In the genomic region with DNA sequence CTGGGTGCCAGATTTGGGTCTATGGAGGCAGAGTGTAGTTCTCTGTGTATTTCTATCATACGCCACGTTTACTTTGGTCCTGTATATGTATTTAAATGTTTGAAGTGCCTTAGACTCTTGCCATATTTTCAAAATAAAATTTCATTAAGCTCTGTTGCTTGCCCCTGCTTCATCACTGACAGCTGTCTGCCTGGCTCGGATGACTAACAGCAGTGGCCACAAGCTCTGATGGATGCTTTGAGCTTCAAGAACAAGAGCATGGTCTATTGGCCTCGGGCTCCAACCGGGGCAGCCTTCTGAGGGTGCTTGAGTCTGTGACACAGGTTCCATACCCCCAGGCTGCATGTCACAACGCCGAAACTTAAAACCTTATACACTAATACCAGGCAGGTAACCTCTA, we compare ENCODE assay signal across 25 mouse cellular contexts.
A peak's percentile ranks its signal among the peaks of the same experiment; 100 is the strongest.
DNase-seq lines count a peak whose midpoint lies in the region; ATAC-seq and TF ChIP-seq lines count a peak whose summit lies in the region.
"Had no signal": no experiment of that assay in that cellular context is flagged by ENCODE, and none has a peak within 500 bp of the region (broad histone marks: within the 10 kb centered on the region; RNA-seq: fewer than 3 reads in every experiment).

No protein-coding gene starts in this region.

- ATAC-seq in heart, embryonic 11.5 days (replicated peaks; ENCODE audit: insufficient number of reproducible peaks, low FRiP score, low TSS enrichment): no peak
- no peak for ATAC-seq in kidney, embryonic 14.5 days (ENCODE audit: low FRiP score, low TSS enrichment)
- ATAC-seq in limb, embryonic 14.5 days (ENCODE audit: low FRiP score, low read depth): no peak
- ATAC-seq: hindbrain, embryonic 16.5 days; midbrain, embryonic 15.5 days had no signal

- no peak for DNase-seq in heart, postnatal 36 days
- no peak for DNase-seq in kidney, adult 2 months
- no peak for DNase-seq in limb, embryonic 10.5 days (ENCODE audit: low spot score)
- DNase-seq in limb, embryonic 14.5 days (ENCODE audit: low spot score): no peak
- no peak for DNase-seq in urinary bladder, postnatal 25 days (ENCODE audit: low spot score)
- DNase-seq: adrenal gland, postnatal 36 days; cerebellum, adult 2 months; cerebellum, postnatal 14 days; gastrocnemius, postnatal 14 days; kidney, adult 8-10 months; layer of hippocampus, adult 9-11 months; liver; lung, adult 2 months; right cerebral cortex, postnatal 4 days; thymus, adult 18-20 months; thymus, postnatal 25 days had no signal

- H3K9me3 ChIP-seq in heart, embryonic 11.5 days (replicated peaks; ENCODE audit: control insufficient read depth, low read length): no peaks in the 10 kb centered on the region
- H3K9me3 ChIP-seq in kidney, embryonic 14.5 days (ENCODE audit: control insufficient read depth, low read length): no peaks in the 10 kb centered on the region
- no peaks in the 10 kb centered on the region for H3K9me3 ChIP-seq in limb, embryonic 10.5 days (replicated peaks)
- no peaks in the 10 kb centered on the region for H3K9me3 ChIP-seq in limb, embryonic 14.5 days (ENCODE audit: control insufficient read depth, low read length)
- H3K9me3 ChIP-seq: midbrain, embryonic 10.5 days; midbrain, embryonic 15.5 days; neural tube, embryonic 12.5 days had no signal

- H3K9ac ChIP-seq in heart, embryonic 11.5 days (ENCODE audit: low read depth, low read length): no peak overlapping the region
- H3K9ac ChIP-seq in kidney, embryonic 14.5 days (ENCODE audit: low read depth, low read length): no peak overlapping the region
- 0 out of 2 replicates have a peak overlapping the region, but pooled peaks have one; percentile 21 for H3K9ac ChIP-seq in limb, embryonic 14.5 days (ENCODE audit: low read depth, low read length, severe bottlenecking)
- H3K9ac ChIP-seq: liver, embryonic 14.5 days; midbrain, embryonic 15.5 days; neural tube, embryonic 12.5 days had no signal

- peaks cover 24% of the 10 kb centered on the region for H3K36me3 ChIP-seq in heart, embryonic 11.5 days (ENCODE audit: control insufficient read depth, insufficient read depth, low read length)
- peaks cover 1% of the 10 kb centered on the region; the same call in 1 of the 2 replicates for H3K36me3 ChIP-seq in kidney, adult 2 months (ENCODE audit: control insufficient read depth, insufficient read depth, low read length)
- H3K36me3 ChIP-seq in kidney, embryonic 14.5 days (ENCODE audit: control insufficient read depth, insufficient read depth, low read length): peaks cover 33% of the 10 kb centered on the region
- H3K36me3 ChIP-seq in limb, embryonic 10.5 days: peaks cover 50% of the 10 kb centered on the region
- H3K36me3 ChIP-seq in limb, embryonic 14.5 days (ENCODE audit: control insufficient read depth, insufficient read depth, low read length): peaks cover 41% of the 10 kb centered on the region
- H3K36me3 ChIP-seq: midbrain, embryonic 15.5 days had no signal

- intact Hi-C loops in heart, postnatal 36 days (cut with DNase I): no loop called here

- no peak for TF ChIP-seq CTCF in kidney, adult 2 months (conservative IDR thresholded peaks at IDR 0.05; ENCODE audit: insufficient read depth, insufficient read length, low read depth, low read length)

- H3K4me1 ChIP-seq in heart, embryonic 11.5 days (ENCODE audit: control insufficient read depth, insufficient read depth, low read length): no peaks in the 10 kb centered on the region
- H3K4me1 ChIP-seq in kidney, adult 2 months (ENCODE audit: control insufficient read depth, insufficient read depth, low read length): peaks cover 14% of the 10 kb centered on the region
- peaks cover 5% of the 10 kb centered on the region; the same call in 1 of the 2 replicates for H3K4me1 ChIP-seq in kidney, embryonic 14.5 days (ENCODE audit: control insufficient read depth, insufficient read depth, low read length)
- peaks cover 31% of the 10 kb centered on the region for H3K4me1 ChIP-seq in limb, embryonic 10.5 days
- peaks cover 13% of the 10 kb centered on the region; the same call in 1 of the 2 replicates for H3K4me1 ChIP-seq in limb, embryonic 14.5 days (ENCODE audit: control insufficient read depth, insufficient read depth, low read length)
- H3K4me1 ChIP-seq: midbrain, embryonic 15.5 days had no signal

- no peak overlapping the region for H3K4me2 ChIP-seq in heart, embryonic 11.5 days
- no peak overlapping the region for H3K4me2 ChIP-seq in kidney, embryonic 14.5 days (replicated peaks; ENCODE audit: low read depth, low read length)
- H3K4me2 ChIP-seq in limb, embryonic 14.5 days (replicated peaks; ENCODE audit: low read depth, low read length, severe bottlenecking): no peak overlapping the region
- H3K4me2 ChIP-seq: midbrain, embryonic 15.5 days; neural tube, embryonic 12.5 days had no signal

- no peaks in the 10 kb centered on the region for H3K27me3 ChIP-seq in heart, embryonic 11.5 days (ENCODE audit: control insufficient read depth, insufficient read depth, low read length)
- H3K27me3 ChIP-seq in kidney, adult 2 months (replicated peaks; ENCODE audit: control insufficient read depth, insufficient read depth, low read length): no peaks in the 10 kb centered on the region
- H3K27me3 ChIP-seq in kidney, embryonic 14.5 days (ENCODE audit: control insufficient read depth, insufficient read depth, low read length): no peaks in the 10 kb centered on the region
- no peaks in the 10 kb centered on the region for H3K27me3 ChIP-seq in limb, embryonic 10.5 days (ENCODE audit: low read depth, poor library complexity, severe bottlenecking)
- H3K27me3 ChIP-seq in limb, embryonic 14.5 days (ENCODE audit: control insufficient read depth, insufficient read depth, low read length): no peaks in the 10 kb centered on the region
- H3K27me3 ChIP-seq: midbrain, embryonic 15.5 days; neural tube, embryonic 12.5 days had no signal

- TF ChIP-seq POLR2A in kidney, adult 2 months (IDR thresholded peaks at IDR 0.05; ENCODE audit: low read depth, low read length): no peak
- TF ChIP-seq POLR2A in limb, embryonic 14.5 days (IDR thresholded peaks at IDR 0.05; ENCODE audit: borderline replicate concordance, extremely low read depth, insufficient read depth, insufficient read length): no peak

- 84% methylated on average over 7 of the region's 7 CpGs for WGBS in heart, embryonic 11.5 days (ENCODE audit: insufficient replicate concordance)
- WGBS in kidney, adult 2 months: 85% methylated on average over 7 of the region's 7 CpGs
- 85% methylated on average over 7 of the region's 7 CpGs for WGBS in kidney, embryonic 14.5 days
- 92% methylated on average over 7 of the region's 7 CpGs for WGBS in limb, embryonic 10.5 days
- 75% methylated on average over 7 of the region's 7 CpGs for WGBS in limb, embryonic 14.5 days

- no peak overlapping the region for H3K4me3 ChIP-seq in heart, embryonic 11.5 days (ENCODE audit: low read depth, low read length)
- no peak overlapping the region for H3K4me3 ChIP-seq in kidney, adult 2 months (ENCODE audit: insufficient read depth, low read depth, low read length)
- no peak overlapping the region for H3K4me3 ChIP-seq in kidney, embryonic 14.5 days (ENCODE audit: low read length)
- H3K4me3 ChIP-seq in limb, embryonic 10.5 days: no peak overlapping the region
- no peak overlapping the region for H3K4me3 ChIP-seq in limb, embryonic 14.5 days (replicated peaks; ENCODE audit: low read length)
- H3K4me3 ChIP-seq: erythroblast, embryonic 14.5 days; midbrain, embryonic 10.5 days; midbrain, embryonic 15.5 days; neural tube, embryonic 12.5 days had no signal

- H3K27ac ChIP-seq in heart, embryonic 11.5 days (ENCODE audit: low read depth, low read length): peak overlapping the region; percentile 50; the same call in 1 of the 2 replicates
- H3K27ac ChIP-seq in kidney, adult 2 months (ENCODE audit: insufficient read depth, low read depth, low read length): 0 out of 2 replicates have a peak overlapping the region, but pooled peaks have one; percentile 17
- no peak overlapping the region for H3K27ac ChIP-seq in kidney, embryonic 14.5 days (ENCODE audit: low read depth, low read length)
- H3K27ac ChIP-seq in limb, embryonic 10.5 days: 0 out of 2 replicates have a peak overlapping the region, but pooled peaks have one; percentile 21
- no peak overlapping the region for H3K27ac ChIP-seq in limb, embryonic 14.5 days (replicated peaks; ENCODE audit: low read depth, low read length)
- H3K27ac ChIP-seq: liver, embryonic 14.5 days; midbrain, embryonic 10.5 days; midbrain, embryonic 15.5 days; neural tube, embryonic 12.5 days; stomach, postnatal 0 days had no signal

Comparison
In these comparisons a context has a peak if more than half of its experiments do, and no peak if none do; other contexts are left out.
1. H3K27ac ChIP-seq: peak in heart, embryonic 11.5 days (single experiment), kidney, adult 2 months (single experiment) and limb, embryonic 10.5 days (single experiment); none in kidney, embryonic 14.5 days (single experiment) and limb, embryonic 14.5 days (single experiment).